Mouse (Mus musculus): ENCODE measurements around the gene Copz1.

The Copz1 gene

GRCm38 (mm10) chr15:103308056-103308875 is 35.8 kb downstream of the Copz1 start:
- in situ Hi-C loops (cut with MboI, MseI) = loop anchor here (5.0 kb wide), 2 partner anchors 56 to 341 kb away; partner anchors contain the start of genes Hoxc10 and Hoxc5

- in situ Hi-C loops (cut with MboI, MseI) = loop anchor here (5.0 kb wide), 2 partner anchors 57 to 342 kb away; partner anchors contain the start of genes Hoxc10 and Hoxc5
Observed at GRCm38 (mm10) chr15:103308876-103309580, 36.5 kb downstream of the Copz1 start.

DNA sequence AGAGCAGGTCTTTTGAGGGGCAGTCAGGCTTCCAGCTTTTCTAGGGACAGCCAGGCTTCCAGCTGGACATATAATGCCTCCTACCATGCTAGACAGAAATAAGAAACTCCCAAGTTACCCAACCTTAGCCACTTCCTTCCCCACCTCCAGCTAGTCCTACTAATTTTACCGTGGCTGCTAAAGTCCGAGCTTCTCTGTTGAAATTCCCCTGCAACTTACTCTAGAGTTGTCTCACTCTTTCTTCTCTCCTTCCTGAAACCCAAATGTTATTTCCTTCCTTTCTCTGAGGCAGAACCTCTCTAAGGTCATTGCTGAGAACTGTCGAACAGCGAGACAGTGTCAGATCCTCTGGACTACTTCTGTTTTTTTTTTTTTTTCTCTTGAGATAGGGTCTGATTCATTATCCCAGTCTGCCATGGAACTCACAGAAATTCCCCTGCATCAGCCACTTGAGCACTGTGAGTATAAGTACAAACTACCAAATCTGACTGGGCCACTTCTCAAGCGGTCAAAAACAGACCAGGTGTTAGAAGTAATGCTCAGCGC is 37.9 kb downstream of the Copz1 start, which contains the start of gene Gpr84:
Gene Gpr84 (minus strand): TSS at position 248 of the 546 bp plus-strand sequence.
- in situ Hi-C loops (cut with MboI, MseI) = no loop called here

DNA sequence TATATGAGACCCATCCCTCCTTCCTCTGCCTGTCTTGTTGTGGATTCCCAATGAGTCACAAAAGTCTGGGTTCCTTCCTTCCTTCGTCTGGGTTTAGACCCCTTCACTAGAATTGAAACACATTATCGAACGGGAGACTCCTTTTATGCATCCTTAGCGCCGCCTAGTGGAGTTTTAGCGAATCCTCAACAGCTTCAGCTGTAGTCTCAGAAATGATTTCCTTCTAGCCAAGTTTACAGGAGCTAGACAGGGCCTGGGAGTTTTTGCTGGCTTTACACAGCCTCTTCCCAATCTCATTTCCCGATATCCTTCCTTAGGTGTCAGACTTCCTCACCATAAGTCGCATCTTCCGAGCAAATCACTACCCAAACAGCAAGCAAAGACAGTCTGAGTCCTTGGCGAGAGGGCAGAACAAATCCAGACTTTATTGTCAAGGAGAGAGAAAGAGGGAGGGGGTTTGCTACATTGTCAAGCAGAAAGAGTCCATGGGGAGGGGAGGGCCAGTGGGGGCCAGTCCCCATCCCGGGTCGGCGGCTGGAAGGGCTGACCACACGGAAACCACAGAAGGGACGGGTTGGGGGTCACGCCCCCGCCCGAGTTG is 41.1 kb downstream of the Copz1 start:
- in situ Hi-C loops (cut with MboI, MseI) = no loop called here

DNA sequence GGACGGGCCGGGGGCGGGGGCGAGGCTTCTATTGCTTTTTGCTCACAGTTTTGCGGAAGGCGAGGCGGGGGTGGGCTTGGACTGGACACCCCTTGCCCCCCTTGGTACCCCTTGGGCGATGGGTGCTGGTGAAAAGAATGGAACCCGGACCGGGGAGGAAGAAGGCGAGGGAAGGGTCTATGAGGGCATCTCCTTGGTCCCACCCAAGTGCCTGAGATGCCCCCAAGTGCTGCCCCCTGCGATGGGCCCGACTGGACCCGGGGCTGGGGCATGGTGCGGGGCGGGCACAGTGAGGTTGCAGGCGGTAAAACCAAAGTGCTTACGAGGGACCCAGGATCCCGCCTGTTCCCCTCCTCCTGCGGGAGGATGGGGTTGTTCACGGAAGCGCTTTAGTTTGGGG is 41.7 kb downstream of the Copz1 start:
- in situ Hi-C loops (cut with MboI, MseI) = no loop called here

DNA sequence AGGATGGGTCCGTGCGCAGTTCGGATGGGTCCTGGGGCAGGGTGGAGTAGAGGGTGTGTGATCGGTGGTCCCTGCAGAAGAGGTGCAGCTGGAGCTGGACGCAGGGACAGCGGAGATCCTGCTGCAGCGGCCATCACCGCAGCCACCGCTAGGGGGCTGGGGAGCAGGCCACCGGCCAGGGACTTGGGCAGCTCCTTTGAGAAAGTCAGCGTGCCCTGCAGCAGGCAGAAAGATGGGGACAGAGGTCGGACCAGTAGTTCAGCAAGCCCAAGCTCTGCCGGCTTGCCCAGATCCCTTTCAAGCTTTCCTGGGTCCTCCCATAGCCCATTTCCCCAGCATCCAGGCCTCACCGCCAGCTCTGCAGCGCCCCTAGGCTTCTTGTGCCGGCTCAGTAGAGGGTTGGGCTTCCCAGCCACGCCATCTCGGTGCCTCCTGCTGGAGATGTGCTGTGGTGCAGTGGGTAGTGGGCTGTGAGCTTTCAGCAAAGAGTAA is 42.5 kb downstream of the Copz1 start:
- in situ Hi-C loops (cut with MboI, MseI) = loop anchor here (5.0 kb wide), 1 partner anchor 128 kb away; no protein-coding TSS in a partner anchor

DNA sequence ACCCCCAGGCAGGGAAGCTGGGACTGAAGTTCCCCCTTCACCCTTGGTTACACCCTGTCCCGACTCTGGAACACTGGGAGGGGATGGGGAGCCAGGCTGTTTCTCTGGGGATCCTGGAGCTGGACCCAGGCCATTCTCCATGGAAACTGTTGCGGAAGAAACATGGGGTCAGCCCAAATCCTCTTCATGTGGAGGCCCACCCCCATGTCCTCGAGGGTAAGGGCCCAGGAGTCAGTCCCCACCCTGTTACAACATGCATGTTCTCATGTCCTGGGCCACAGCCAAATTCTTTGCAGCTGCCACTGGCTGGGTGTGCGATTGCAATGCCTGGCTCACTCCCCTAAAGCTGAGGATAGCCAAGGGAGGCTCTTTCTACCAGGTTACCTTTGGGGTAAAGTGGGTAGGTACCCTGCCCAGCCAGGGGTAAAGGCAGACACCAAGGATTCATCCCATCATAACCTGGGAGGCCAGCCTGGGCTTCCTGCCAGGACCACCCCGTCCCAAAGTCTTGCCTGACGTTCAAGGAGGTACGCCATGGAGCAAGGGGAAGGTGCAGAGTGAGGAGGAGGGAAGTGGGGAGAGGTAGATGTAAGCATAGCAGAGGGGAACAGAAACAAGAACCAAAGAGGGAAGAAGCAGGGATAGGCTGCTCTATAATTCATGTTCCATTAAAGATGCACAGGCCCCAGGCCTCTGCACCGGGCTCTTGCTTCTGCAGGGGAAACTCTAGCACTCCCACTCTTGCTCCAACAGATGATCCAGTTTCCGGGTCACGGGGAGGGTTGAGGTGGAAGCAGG is 43.7 kb downstream of the Copz1 start:
- in situ Hi-C loops (cut with MboI, MseI) = loop anchor here (5.0 kb wide), 1 partner anchor 129 kb away; no protein-coding TSS in a partner anchor

- in situ Hi-C loops (cut with MboI, MseI) = loop anchor here (5.0 kb wide), 1 partner anchor 130 kb away; no protein-coding TSS in a partner anchor
Observed at GRCm38 (mm10) chr15:103317120-103317519, 44.6 kb downstream of the Copz1 start.

DNA sequence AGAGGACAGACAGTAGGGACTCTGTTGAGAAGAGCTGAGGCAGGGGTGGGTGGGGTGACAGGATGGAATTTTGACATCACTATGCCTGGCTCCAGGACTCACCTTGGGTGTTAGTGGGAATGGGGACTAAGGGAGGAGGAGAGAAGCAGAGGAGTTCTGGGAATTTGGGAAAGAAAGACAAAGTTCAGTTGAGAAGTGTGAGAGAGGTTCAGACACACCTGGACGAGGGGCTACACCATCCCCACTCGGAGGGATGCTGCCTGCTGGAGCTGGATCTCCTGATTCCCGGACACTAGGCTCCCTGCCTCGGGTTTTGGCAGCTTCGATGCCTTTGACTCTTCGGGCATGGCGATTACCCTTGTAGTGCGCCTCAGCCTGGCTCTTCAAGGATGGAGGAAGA is 45.2 kb downstream of the Copz1 start:
- in situ Hi-C loops (cut with MboI, MseI) = loop anchor here (5.0 kb wide), 1 partner anchor 130 kb away; no protein-coding TSS in a partner anchor

DNA sequence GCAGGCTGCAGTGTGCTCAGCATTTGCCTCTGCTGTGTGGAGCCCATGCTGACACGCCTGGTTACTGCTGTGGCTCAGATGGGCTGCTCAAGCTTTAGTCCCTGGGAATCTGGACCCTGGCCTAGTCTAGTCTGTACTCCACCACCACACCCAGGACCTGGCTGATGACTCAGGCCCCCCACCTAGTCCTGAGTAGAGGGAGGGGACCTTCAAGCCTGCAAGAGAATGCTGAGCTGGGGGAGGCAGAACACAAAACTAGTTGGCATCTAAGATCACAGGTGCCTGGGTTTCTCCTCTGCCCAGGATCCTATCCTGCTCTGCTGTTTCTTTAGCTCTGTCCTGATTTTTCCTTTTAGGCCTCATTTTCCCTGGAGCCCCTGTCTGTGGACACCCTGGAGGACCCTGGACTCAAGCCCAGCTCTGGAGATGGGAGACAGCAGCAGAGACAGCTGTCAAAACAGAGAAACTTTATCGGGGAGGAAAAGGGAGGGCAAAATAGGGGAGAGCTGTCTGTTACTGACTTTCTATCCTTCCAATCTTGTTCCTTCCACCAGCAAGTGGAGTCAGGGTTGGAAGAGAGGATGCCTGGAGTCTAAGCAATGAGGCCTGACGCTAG is 45.8 kb downstream of the Copz1 start:
- in situ Hi-C loops (cut with MboI, MseI) = loop anchor here (5.0 kb wide), 1 partner anchor 131 kb away; no protein-coding TSS in a partner anchor

DNA sequence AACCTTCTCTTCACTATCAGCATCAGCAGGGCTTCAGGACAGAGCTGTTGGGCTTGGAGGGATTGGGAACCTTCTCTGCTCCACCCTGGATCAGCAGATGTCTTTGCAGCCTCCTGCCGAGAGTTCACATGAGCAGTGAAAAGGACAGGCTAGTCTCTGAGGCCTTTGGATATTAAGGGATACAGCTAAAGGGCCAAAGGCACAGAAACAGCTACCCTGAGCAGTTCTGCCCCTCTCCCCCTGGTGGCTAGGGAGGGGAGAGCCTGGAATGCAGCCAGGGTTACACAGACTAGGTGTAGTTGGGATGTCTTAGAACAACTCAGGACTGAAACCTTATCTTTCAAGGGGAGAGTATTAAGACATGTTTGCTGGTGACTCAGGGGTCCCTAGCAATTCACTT is 48.6 kb downstream of the Copz1 start:
- in situ Hi-C loops (cut with MboI, MseI) = no loop called here

- in situ Hi-C loops (cut with MboI, MseI) = no loop called here
Observed at GRCm38 (mm10) chr15:103322396-103322795, 49.9 kb downstream of the Copz1 start.

DNA sequence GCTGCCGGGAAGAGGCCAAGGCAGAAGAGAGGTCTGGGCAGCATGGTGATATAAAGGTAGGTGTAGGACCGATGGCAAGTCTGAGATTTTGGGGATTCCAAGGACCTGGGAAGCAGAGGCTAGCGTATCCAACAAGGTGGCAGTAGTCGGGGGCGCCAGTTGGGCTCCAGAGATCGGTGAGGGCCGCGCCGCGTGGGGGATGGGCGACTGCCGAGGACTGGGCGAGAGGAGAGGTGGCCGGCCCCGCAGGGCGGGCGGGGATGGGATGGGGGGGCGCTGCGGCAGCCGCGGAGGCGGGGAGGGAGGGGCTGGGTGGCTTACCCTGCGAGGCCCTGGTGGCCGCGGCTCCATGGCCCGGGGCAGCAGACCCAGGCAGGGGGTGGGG is 50.5 kb downstream of the Copz1 start:
- in situ Hi-C loops (cut with MboI, MseI) = no loop called here

- in situ Hi-C loops (cut with MboI, MseI) = no loop called here
Observed at GRCm38 (mm10) chr15:103323455-103324247, 51.1 kb downstream of the Copz1 start.

- in situ Hi-C loops (cut with MboI, MseI) = no loop called here
Observed at GRCm38 (mm10) chr15:103333081-103333615, 60.6 kb downstream of the Copz1 start.

DNA sequence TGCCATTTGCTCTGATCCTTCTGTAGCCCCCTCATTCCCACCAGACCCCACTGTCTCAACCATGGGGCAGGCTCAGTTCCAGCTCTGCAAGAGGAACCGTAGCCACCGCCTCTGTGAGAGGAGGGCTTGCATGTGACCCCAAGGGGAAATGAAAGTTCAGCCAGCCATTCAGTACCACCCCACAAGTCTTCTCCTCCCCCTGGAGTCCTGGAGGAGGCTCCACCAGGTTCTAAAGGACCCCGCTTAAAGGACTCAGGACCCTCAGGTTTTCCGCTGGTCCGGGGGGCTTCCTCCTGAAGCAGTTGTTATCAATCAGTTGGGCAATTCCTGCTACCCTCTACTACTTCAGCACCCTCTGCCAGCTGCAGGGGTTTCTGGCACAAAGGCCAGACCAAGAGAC is 61.2 kb downstream of the Copz1 start:
- in situ Hi-C loops (cut with MboI, MseI) = no loop called here

GRCm38 (mm10) chr15:103334194-103334593 is 61.7 kb downstream of the Copz1 start:
- in situ Hi-C loops (cut with MboI, MseI) = no loop called here

- in situ Hi-C loops (cut with MboI, MseI) = no loop called here
Observed at GRCm38 (mm10) chr15:103335040-103335439, 62.5 kb downstream of the Copz1 start.

Measured in regulatory T cell (primary cell).